Mouse (Mus musculus) mouse trophoblast stem cell (cell line): ENCODE data around the gene Kank2.
"Not testable (repeated sequence)": the region's sequence is repeated elsewhere in the genome, so short reads cannot be mapped to it uniquely, and the experiment has no call there.

ENCODE experiments used
- in situ Hi-C, 2 experiments: fragments of 300-500 bp; cut with MseI, MboI; formaldehyde crosslinking; loops; 2 replicates in 1 of 2; 3 replicates in 1 of 2; pipeline ENCODE4 v1.15.1; 2025

Kank2 gene

DNA sequence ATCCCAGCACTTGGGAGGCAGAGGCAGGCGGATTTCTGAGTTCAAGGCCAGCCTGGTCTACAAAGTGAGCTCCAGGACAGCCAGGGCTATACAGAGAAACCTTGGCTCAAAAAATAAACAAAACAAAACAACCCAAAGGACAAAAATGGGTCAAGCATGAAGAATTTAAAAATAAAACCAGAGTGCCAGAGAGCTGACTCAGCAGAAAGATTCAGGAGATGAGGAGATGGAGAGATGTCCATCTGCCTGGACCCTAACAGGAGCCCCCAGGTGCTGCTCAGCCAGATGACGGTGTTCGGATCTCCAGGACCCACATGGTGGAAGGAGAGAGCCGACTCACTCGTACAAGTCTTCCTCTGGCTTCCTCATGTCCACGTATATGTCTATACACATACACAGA, 20.0 kb upstream of the Kank2 start:
- in situ Hi-C loops: no loop called here

- in situ Hi-C loops: no loop called here
Measured at GRCm38 (mm10) chr9:21818125-21818524, 19.6 kb upstream of the Kank2 start.

DNA sequence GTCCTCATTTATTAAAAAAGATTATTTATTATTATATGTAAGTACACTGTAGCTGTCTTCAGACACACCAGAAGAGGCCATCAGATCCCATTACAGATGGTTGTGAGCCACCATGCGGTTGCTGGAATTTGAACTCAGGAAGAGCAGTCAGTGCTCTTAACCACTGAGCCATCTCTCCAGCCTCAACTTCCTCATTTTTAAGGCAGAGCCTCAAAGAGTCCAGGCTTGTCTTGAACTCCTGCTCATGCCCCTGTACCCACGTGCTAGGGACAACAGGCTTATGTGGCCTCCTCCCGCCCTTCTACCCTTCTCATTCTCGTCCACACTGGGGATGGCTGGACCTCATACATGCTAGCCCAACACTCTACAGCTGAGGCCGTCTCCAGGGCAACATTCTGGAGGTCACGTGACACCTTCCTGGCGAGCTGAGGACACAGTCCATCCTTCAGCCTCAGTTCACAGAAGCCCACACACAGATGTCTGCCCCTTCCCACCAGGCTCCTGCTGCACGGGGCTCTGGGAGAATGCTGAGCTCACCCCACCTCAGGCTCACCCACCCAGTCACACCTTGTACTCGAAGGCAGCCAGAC, 18.3 kb upstream of the Kank2 start:
- in situ Hi-C loops: no loop called here

- in situ Hi-C loops: no loop called here
Measured at GRCm38 (mm10) chr9:21811170-21811569, 12.6 kb upstream of the Kank2 start.

- in situ Hi-C loops: no loop called here
Measured at GRCm38 (mm10) chr9:21808561-21808960, 10.0 kb upstream of the Kank2 start.

DNA sequence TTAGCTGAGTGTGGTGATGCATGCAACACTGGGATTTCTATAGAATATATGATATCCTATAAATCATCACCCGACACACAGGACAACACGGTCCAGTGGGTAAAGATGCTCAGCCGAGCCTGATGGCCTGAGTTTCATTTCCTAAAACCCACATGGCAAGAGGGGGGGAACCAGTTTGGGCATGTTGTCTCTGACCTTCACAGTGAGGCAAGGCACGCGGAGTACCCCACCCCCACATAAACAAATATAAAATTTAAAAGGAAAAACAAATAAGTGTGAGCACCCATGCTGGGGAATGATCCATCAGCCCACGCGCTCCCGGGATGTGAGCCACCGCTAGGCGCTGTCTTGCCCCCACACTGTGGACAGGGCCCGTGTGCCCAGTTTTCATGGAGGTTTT, 8.4 kb upstream of the Kank2 start:
- in situ Hi-C loops: no loop called here

DNA sequence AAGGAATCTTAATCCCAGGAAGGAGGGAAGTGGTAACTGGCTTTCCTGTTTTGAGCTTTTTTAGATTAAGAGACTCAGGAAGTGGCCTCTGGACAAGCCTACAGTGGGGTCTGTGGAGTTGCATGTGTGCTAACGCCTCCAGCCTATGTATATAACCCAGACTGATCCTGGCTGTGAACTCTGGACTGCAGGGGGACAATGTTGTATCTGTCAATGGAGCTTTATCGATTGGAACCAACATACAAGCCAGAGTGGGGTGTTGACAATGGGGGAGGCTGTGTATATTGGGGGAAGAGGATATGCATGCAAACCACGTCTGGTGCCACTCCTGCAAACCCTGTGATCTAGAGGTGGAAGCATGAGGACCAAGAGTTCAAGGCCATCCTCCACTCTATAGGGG, 7.8 kb upstream of the Kank2 start:
- in situ Hi-C loops: no loop called here

GRCm38 (mm10) chr9:21803986-21804644, 5.6 kb upstream of the Kank2 start:
- in situ Hi-C loops: no loop called here

GRCm38 (mm10) chr9:21801591-21801990, 3.0 kb upstream of the Kank2 start:
- in situ Hi-C loops: no loop called here

GRCm38 (mm10) chr9:21801121-21801520, 2.6 kb upstream of the Kank2 start:
- in situ Hi-C loops: no loop called here

GRCm38 (mm10) chr9:21799010-21799350, 436 bp upstream of the Kank2 start:
- in situ Hi-C loops: no loop called here

GRCm38 (mm10) chr9:21797921-21798344, 611 bp downstream of the Kank2 start:
- in situ Hi-C loops: no loop called here

GRCm38 (mm10) chr9:21796919-21797318, 1.6 kb downstream of the Kank2 start:
- in situ Hi-C loops: no loop called here

DNA sequence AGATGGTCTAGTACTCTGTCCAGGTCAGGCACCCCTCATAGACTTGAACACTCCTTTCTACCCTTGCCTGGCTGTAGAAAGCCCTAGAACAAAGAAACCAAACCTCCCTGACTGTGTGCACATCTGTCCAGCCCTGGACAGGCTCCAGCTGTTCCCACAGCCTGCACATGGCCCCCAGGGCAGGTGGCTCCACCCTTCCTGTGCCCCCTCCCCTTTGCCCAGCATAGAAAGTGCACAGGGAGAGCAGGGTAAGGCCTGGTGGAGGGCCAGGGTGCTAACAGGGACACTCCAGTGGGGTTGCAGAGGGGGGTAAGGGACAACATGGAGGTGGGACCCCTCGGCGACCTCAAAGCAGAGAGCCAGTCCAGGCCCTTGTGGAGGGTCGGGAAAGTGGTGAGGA, 2.3 kb downstream of the Kank2 start:
- in situ Hi-C loops: no loop called here

DNA sequence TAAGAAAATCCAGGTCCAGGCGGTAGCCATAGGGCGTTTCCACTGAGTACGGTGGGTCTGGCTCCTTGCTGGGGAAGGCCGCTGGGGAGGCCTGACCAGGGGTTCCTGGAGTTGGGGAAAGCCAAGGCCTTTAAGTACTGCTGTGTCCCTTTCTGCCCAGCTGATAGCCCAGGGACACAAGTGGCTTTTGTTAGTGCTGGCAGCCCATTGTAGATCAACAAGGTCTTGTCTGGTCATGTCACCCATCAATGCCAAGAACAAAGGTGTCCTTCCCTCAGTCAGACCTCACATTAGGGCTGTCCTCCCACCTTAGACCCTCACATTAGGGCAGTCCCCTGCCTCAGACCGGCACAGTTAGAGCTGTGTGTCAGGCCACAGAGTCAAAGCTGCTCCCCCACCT, 3.0 kb downstream of the Kank2 start:
- in situ Hi-C loops: no loop called here

GRCm38 (mm10) chr9:21794925-21795324, 3.6 kb downstream of the Kank2 start:
- in situ Hi-C loops: no loop called here

GRCm38 (mm10) chr9:21794344-21794834, 4.2 kb downstream of the Kank2 start:
- in situ Hi-C loops: no loop called here

GRCm38 (mm10) chr9:21793507-21793906, 5.0 kb downstream of the Kank2 start:
- in situ Hi-C loops: not testable (repeated sequence)

GRCm38 (mm10) chr9:21792644-21793043, 5.9 kb downstream of the Kank2 start:
- in situ Hi-C loops: no loop called here

- in situ Hi-C loops: no loop called here
Measured at GRCm38 (mm10) chr9:21791861-21792260, 6.7 kb downstream of the Kank2 start.

DNA sequence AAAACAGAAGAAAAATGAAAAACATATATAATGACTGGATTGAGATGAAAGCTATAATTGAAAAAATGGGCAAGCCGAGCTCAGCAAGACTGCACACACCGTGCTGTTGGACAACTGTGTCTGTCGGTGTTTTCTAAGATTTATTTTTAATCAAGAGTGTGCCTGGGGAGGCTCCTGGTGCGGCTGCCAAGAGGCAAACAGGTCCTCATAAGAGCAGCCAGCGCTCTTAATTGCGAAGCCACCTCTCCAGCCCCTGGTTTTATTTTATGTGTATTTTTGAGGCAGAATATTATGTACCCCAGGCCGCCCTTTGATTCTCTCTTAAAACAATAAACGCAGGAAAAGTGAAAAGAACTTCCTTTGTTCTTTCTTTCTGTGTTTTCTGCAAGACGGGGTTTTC, 10.3 kb downstream of the Kank2 start:
- in situ Hi-C loops: no loop called here

DNA sequence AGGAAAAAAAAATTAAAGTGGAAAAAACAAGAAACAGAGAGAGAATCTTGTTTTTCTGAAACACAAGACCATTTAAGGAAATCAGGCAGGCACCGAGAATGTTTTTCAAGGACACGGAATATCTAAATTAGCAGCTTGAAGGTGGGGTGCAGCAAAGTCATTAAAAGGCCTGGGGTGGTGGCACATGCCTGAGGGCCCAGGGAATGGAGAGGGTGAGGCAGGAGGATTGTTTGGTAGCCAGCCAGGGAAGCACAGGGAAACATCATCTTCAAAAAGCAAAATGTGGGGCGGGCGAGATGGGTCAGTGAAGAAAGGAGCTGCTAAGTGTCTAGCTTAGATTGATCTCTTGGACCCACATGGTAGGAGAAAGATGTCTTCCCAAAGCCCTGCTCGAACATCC, 10.9 kb downstream of the Kank2 start:
- in situ Hi-C loops: no loop called here

DNA sequence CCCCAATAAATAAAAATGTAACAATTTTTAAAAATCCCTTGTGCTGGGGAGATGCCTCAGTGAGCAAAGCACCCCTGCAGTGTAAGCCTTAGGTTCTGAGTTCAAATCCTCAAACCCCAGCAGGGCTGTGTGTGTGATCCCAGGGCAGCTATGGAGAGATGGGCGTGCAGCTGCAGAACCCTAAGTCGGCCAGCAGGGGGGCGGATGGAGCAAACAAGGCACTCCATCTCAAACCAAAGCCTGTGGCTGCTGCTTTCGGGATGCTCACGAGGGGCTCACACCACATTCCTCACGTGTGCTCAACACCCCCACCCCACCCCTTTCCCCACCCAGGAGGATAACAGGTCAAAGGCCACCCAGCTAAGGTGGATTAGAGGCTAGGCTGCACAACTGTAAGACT, 11.6 kb downstream of the Kank2 start:
- in situ Hi-C loops: no loop called here

DNA sequence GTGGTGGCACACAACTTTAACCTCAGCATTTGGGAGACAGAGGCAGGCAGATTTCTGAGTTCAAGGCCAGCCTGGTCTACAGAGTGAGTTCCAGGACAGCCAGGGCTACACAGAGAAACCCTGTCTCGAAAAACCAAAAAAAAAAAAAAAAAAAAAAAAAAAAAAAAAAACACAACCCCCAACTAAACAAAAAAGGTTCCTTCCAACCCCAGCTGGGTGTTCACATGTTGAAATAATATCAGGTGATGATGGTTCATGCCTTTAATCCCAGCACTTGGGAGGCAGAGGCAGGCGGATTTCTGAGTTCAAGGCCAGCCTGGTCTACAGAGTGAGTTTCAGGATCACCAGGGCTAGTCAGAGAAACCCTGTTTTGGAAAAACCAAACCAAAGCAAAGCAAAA, 12.2 kb downstream of the Kank2 start:
- in situ Hi-C loops: not testable (repeated sequence)
